Mouse (Mus musculus) megakaryocyte, embryonic 14.5 days (primary cell): ENCODE data around the gene Grk3.

ENCODE experiments used
- FLI1 ChIP-seq: IDR thresholded peaks from 2 replicates; pipeline ENCODE4 v1.6.1; 2012; ENCODE audit warnings: low read length, inconsistent platforms, mixed read lengths
- GATA1 ChIP-seq: IDR thresholded peaks from 3 replicates; pipeline ENCODE4 v1.6.1; 2012; ENCODE audit warnings: mixed read lengths, low read length, inconsistent platforms, borderline replicate concordance

- TF ChIP-seq GATA1, result no peak
- no peak for TF ChIP-seq FLI1
Observed at GRCm38 (mm10) chr5:112876846-112877390, 138.7 kb downstream of the Grk3 start.
